Mouse (Mus musculus) bone marrow, adult 2 months (tissue): ENCODE measurements around the gene Miga2. TPM values are rescaled to one million over a fixed set of nuclear protein-coding genes. Genes with fewer than 3 reads are reported as not detected.

Experiments used
- H3K27ac ChIP-seq: fragments of 200-500 bp; 2 replicates; pipeline ENCODE4 v1.5.1; 2012; ENCODE audit warnings: low read depth, mild to moderate bottlenecking, control low read depth, inconsistent platforms, low read length; ENCODE audit not compliant: control insufficient read depth, poor library complexity, insufficient read depth
- H3K4me1 ChIP-seq: fragments of 200-500 bp; 2 replicates; pipeline ENCODE4 v1.6.1; 2011; ENCODE audit warnings: low read length; ENCODE audit not compliant: control insufficient read depth, insufficient read depth
- H3K4me3 ChIP-seq: fragments of 200-500 bp; replicated peaks from 2 replicates; pipeline ENCODE3; 2011; ENCODE audit warnings: mild to moderate bottlenecking, low read depth, low read length, control low read depth; ENCODE audit not compliant: control insufficient read depth
- CTCF ChIP-seq: fragments of 200-500 bp; IDR thresholded peaks from 2 replicates; pipeline ENCODE4 v1.5.1; 2011; ENCODE audit warnings: low read length, control low read depth; ENCODE audit not compliant: control insufficient read depth, insufficient read depth
- POLR2A ChIP-seq: fragments of 200-500 bp; IDR thresholded peaks from 2 replicates; pipeline ENCODE4 v1.6.1; 2011; ENCODE audit warnings: low read depth, mild to moderate bottlenecking, control low read depth, low read length, borderline replicate concordance; ENCODE audit not compliant: control insufficient read depth
- WGBS: fragments of 180-500 bp; shearing (Covaris S2); methylation state at CpG from one replicate; pipeline ENCODE4 v1.1.7; 2018; 5-methylcytosine and 5-hydroxymethylcytosine counted together
- polyA plus RNA-seq: library from polyadenylated mRNA; stranded (reverse); fragments of >200 nt; gene quantifications from 2 replicates; pipeline ENCODE4 v1.2.4, GENCODE M21; 2011; ENCODE audit warnings: low replicate concordance; ENCODE audit not compliant: missing spikeins, insufficient read depth, insufficient read length

The Miga2 gene
- polyA plus RNA-seq = 7.8 and 8.5 TPM in 2 replicates

DNA sequence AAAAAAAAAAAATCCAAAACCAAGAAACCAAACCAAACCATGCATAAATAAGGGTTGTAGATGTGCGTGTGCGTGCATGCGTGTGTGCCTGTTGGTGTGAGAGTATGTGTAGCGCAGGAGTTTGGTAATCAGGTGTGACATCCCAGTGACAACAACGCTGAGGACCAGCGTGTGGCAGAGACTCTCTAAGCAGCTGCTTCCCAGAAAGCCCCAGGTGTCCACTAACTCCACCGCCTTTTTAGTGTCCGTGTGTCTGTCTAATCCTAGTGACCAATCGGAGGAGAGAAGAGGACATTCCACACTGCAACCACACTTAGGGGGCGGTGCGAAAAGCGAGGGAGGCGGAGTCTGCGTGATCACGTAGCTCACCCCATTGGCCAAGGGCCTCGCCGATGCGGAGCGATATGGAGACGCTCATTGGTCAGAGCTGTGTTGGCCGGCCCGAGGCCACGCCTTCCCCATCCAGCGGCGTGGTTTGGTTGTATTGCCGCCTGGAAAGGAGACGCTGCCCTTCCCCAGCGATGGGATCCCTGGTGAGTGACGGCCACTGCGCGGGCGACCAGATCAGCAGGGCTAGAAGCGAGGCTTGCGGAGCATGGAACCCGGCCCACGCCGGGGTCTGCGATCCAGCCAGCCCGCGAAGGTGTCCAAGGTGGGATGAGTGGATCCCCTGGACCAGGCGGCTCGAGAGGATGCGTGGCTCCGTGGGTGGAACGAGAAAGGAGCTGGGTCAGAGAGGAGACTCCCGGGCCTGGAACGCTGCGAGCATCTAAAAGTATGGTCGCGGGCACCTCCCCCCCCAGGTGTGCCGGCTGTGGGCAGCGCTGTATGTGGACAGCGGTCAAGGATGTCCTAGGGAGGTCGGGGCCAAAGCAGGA is at the start of gene Miga2:
Miga2 (plus strand) TSS at position 461 of the 878 bp plus-strand sequence.
- under 1% methylated on average over 54 of the region's 54 CpGs for WGBS
- no peak within 1 kb of the TSS; the same call in 1 of the 2 replicates for H3K27ac ChIP-seq
- peaks cover 2% of the 10 kb centered on the region; the same call in 1 of the 2 replicates for H3K4me1 ChIP-seq
- peak within 1 kb of the TSS; percentile 77 for H3K4me3 ChIP-seq
- TF ChIP-seq CTCF (no peak), POLR2A (peak; percentile 78; the same call in 1 of the 2 replicates)

DNA sequence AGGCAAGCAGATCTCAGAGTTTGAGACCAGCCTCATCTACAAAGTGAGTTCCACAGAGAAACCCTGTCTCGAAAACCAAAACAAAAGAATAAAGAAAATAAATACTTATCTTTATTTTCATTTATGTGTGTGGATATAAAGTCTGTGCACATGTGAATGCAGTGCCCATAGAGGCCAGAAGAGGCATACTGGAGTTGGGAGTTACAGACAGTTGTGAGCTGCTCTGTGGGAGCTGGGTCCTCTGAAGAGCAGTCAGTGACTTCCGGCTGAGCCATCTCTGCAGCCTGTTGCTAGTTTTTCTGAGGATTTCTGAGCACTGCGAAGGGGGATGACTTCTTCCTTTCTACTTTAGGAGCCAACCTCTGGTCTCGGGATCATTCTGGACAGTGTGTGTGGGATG is 47.9 kb upstream of the Miga2 start:
- no peak overlapping the region for H3K27ac ChIP-seq

DNA sequence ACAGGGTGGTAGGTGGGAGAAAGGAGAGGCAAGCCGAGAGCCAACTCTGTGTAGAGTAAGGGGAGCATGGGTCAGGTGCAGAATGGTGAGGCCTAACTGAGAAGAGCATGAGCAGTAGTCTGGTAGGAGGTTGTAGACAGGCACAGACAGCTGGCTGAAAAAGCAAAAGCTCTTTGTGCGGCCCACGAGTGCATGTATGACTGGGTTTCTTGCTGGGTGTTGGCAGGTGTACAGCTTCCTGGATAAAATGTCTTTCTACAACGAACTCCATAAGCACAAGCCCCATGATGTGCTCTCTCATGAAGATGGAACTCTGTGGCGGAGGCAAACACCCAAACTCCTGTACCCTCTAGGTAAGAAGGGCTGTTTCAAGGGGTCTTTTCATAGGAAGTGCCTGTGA is 47.1 kb upstream of the Miga2 start:
- 88% methylated on average over 5 of the region's 5 CpGs for WGBS
- no peak overlapping the region for H3K4me3 ChIP-seq
- no peaks in the 10 kb centered on the region for H3K4me1 ChIP-seq

More for the DNA sequence above, 47.9 kb upstream of the Miga2 start:
- Histone ChIP-seq H3K4me3 (no peak overlapping the region), H3K4me1 (no peaks in the 10 kb centered on the region)
- TF ChIP-seq CTCF (no peak), POLR2A (no peak)
- 81% methylated on average over 4 of the region's 4 CpGs for WGBS

DNA sequence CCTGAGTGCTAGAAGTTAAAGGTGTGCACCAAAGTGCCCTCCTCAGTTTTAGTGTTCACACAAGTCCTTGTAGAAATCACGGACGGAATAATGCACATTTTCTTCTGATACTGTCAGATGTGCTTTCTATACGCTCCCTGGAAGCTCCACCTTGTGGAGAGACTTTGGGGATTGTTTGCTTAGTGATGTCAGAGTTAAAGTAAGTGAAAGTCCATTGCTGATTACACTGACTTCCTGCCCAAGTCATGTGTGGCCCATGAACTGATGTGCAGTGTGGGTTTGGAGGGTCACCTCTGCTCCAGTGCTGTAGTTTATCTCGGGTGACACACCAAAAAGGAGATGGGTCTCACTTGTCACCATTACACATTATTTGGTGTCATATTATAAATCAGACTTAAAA is 44.8 kb upstream of the Miga2 start:
- 86% methylated on average over 4 of the region's 4 CpGs for WGBS
- Histone ChIP-seq H3K27ac (no peak overlapping the region), H3K4me1 (no peaks in the 10 kb centered on the region), H3K4me3 (no peak overlapping the region)
- TF ChIP-seq POLR2A (no peak), CTCF (no peak)

More for the DNA sequence above, 47.1 kb upstream of the Miga2 start:
- no peak overlapping the region for H3K27ac ChIP-seq
- TF ChIP-seq CTCF (no peak), POLR2A (no peak)

DNA sequence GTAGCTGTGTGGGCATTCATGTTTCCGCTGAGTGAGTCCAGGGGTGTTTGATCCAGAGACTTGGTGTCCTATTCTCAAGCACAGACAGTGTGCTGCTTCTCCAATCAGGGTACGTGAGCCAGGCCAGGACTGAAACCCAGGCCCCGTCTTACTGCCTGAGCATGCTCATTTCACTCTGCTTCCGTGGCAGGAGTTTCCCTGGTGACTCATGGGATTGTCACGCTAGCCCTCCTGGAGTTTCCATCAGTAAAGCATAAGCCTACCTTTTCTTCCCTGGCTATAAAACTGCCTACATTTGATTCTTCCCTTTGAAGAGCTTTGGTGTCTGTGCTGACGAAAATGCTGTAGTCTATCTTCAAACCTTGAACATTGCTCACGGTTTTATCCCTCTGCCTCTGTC is 40.9 kb upstream of the Miga2 start:
- WGBS = 92% methylated on average over 7 of the region's 7 CpGs
- TF ChIP-seq POLR2A = no peak
- no peak for TF ChIP-seq CTCF
- Histone ChIP-seq H3K4me1 (no peaks in the 10 kb centered on the region), H3K27ac (no peak overlapping the region), H3K4me3 (no peak overlapping the region)

DNA sequence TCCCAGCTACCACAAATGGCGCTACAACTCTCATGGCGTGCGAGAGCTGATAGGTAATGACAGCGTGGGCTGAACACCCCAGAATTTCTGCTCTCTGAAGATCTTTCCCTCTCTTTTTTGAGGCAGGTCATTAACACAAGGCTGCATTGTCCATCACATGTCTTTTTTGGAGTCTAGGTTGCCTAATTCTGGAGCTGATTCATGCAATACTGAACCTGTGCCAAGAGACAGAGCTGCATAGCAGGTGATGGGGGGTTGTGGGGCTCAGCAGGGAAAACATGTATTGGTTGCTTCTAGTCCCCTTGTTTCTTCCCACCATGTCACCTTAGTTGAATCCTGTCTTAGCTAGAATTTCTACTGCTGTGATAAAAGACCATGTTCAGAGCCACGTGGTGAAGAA is 38.7 kb upstream of the Miga2 start:
- TF ChIP-seq POLR2A = no peak
- TF ChIP-seq CTCF = no peak
- H3K27ac ChIP-seq = no peak overlapping the region
- WGBS = 90% methylated on average over 5 of the region's 5 CpGs
- H3K4me1 ChIP-seq = no peaks in the 10 kb centered on the region
- no peak overlapping the region for H3K4me3 ChIP-seq

DNA sequence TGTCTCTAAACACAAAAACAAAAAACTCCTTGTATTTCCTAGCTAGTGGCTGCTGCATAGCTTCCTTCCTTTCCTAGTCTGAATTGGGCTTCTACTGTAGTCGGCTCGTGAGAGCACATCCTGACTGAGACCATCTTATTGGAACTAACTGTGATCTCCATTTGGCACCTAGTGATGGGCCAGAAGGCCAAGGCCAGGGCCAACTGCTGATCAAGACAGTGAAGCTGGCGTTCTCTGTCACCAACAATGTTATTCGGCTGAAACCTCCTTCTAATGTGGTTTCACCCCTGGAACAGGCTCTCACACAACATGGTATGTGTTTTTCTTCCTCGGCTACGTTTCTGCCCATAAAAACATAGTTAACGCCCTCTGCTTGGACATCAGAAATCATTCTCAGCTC is 36.8 kb upstream of the Miga2 start:
- WGBS = 91% methylated on average over 7 of the region's 7 CpGs
- TF ChIP-seq POLR2A = no peak
- TF ChIP-seq CTCF = no peak
- Histone ChIP-seq H3K4me1 (no peaks in the 10 kb centered on the region), H3K4me3 (no peak overlapping the region), H3K27ac (no peak overlapping the region)

DNA sequence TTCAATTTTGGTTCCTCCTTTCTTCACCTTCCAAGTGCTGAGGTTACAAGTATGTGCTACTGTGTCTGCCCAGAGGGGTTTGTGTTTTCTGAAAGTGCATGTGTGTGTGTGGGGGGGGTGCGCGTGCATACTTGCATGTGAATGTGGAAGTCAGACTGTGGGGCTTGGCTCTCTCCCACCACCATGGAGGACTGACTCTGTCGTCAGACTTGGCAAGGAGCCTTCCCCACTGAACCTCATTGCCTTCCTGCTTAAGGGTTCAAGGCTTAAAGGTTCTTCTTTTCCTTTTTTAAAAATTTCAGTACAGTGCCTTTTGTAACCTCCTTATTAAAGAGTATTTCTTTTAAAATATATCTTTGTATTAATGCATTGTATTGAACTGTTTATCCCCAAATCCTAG is 35.2 kb upstream of the Miga2 start:
- no peak for TF ChIP-seq CTCF
- TF ChIP-seq POLR2A = no peak
- Histone ChIP-seq H3K4me3 (no peak overlapping the region), H3K27ac (no peak overlapping the region), H3K4me1 (no peaks in the 10 kb centered on the region)
- 58% methylated on average over 3 of the region's 3 CpGs for WGBS
